Mouse (Mus musculus) spleen, postnatal 36 days (tissue): Measurements from ENCODE around the gene Rxfp2.
A peak's percentile ranks its signal among the peaks of the same experiment; 100 is the strongest.

ENCODE experiments used
- DNase-seq, 2 experiments: peaks; one replicate each; pipeline ENCODE4 v3.0.0; 2022; ENCODE audit warnings: low spot score in 2 of 2, mixed read lengths in 1 of 2

Rxfp2 gene

GRCm38 (mm10) chr5:150044533-150044932 is 26.1 kb downstream of the Rxfp2 start:
- no peak for DNase-seq

- no peak for DNase-seq
Observed at GRCm38 (mm10) chr5:150046438-150046837, 28.0 kb downstream of the Rxfp2 start.

DNA sequence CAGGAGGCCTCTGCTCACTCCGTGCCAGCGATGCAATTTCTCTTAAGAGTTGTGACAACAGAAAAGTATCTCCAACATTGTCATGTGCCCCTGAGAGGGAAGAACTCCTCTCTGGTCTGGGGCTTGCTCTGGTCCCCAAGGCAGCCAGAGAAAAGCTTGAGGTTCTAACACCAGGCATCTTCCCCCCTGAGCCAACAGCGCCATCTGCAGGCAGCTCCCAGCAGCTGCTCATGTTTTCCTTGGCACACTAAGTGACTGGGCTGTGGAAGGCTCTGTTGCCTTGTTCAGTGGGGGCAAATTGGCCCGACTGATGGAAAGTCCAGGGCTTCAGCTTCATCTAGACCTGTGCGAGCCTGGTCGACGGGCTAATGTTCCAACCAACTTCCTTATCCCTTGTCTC is 31.5 kb downstream of the Rxfp2 start:
- DNase-seq, result no peak

DNA sequence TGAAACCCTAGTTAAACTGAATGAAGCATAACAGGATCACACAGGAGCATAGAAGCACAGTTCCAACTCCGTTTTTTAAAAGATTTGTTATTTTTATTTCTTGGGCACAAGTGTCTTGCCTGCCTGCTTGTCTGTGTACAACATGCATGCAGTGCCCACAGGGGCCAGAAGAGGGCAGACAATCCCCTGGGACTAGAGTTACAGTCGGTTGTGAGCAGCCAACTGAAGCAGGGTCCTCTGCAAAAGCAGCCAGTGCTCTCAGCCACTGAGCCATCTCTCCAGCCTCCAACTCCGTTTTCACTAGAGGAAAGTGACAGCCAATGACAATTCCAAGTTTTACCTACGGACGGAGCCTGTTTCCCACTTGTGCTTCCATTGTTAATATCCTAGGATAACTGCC is 33.4 kb downstream of the Rxfp2 start:
- no peak for DNase-seq

GRCm38 (mm10) chr5:150053294-150053693 is 34.8 kb downstream of the Rxfp2 start:
- no peak for DNase-seq

- no peak for DNase-seq
Observed at GRCm38 (mm10) chr5:150053956-150054355, 35.5 kb downstream of the Rxfp2 start.

GRCm38 (mm10) chr5:150055322-150055721 is 36.8 kb downstream of the Rxfp2 start:
- no peak for DNase-seq

- DNase-seq, result no peak
Observed at GRCm38 (mm10) chr5:150056056-150056455, 37.6 kb downstream of the Rxfp2 start.

- no peak for DNase-seq
Observed at GRCm38 (mm10) chr5:150058845-150059244, 40.4 kb downstream of the Rxfp2 start.

- DNase-seq, result no peak
Observed at GRCm38 (mm10) chr5:150059466-150059865, 41.0 kb downstream of the Rxfp2 start.

DNA sequence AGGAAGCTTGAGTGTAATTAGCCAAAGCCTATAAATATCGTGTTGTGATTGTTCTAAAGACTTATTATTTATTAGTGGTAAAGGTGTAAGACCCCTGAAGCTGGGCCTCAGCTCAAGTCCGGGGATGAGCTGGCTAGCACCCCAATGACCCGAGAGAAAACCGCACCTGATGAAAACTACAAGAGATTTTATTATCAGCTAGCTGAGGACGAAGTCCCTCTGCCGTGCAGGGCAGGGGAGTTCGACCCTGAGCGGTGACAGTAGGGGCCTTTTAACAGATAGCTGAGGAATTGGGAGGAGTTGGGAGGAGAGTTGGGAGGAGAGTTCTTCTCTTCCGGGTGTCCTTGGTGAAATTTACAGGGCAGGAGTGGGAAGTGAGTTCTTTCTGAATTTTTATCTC is 42.6 kb downstream of the Rxfp2 start:
- no peak for DNase-seq

GRCm38 (mm10) chr5:150064286-150064685 is 45.8 kb downstream of the Rxfp2 start:
- no peak for DNase-seq

DNA sequence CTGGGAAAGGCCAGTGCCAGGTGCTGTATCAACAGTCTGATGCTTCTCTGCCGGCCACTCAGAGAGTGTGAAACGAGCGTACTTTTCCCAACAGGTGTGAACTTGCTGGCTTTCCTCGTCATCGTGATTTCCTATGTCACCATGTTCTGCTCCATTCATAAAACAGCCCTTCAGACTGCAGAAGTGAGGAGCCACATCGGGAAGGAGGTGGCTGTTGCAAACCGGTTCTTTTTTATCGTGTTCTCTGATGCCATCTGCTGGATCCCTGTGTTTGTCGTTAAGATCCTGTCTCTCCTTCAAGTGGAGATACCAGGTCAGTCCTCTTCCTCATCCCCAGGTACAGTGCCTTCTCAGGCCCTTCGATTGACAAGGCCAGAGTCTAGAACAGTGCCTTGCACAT is 51.6 kb downstream of the Rxfp2 start:
- DNase-seq, result no peak

- no peak for DNase-seq
Observed at GRCm38 (mm10) chr5:150071738-150072137, 53.3 kb downstream of the Rxfp2 start.

DNA sequence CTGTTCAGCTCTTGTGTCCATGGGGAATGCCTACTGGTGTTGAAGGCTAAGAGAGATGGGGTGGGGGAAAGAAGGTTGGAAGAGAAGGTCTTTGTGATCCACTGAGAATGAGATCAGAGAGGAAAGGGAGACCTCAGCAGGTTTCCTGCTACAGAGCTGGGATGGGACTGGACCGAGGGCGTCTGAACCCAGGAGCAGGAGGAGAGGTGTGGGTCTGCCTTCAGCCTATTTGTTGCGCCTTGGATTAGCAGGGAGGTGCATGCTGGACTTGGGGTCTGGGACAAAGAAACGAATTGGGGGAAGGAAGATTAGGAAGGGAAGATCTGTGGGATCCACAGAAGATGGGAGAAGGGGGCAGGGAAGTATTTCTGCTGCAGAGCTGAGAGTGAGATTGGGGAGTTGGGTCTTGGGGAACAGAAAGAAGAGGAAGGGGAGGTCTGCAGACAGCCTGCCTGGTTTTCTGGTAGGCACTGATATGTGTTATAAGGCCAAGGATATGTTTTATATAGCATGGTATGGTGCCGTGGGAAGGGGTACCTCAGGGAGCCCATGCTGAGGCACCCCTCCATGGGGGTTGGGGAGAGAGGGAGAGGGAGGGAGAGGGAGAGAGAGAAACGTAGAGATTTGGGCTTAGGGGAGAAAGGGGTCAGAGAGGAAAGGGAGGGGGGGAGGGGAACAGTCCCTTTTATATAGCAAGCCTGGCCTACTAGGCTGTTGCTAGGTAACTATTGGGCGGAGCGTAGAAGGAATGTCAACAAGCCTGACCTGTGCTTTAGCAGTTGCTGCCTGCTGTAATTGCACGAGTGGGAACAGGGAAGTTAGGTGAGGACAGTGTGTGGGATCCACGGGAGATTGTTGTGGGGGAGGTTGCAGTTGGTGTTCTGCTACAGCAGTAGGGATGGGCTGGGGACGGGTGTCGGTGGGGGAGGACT is 61.7 kb downstream of the Rxfp2 start:
- DNase-seq, result no peak

- DNase-seq, result no peak
Observed at GRCm38 (mm10) chr5:150082696-150083095, 64.2 kb downstream of the Rxfp2 start.

DNA sequence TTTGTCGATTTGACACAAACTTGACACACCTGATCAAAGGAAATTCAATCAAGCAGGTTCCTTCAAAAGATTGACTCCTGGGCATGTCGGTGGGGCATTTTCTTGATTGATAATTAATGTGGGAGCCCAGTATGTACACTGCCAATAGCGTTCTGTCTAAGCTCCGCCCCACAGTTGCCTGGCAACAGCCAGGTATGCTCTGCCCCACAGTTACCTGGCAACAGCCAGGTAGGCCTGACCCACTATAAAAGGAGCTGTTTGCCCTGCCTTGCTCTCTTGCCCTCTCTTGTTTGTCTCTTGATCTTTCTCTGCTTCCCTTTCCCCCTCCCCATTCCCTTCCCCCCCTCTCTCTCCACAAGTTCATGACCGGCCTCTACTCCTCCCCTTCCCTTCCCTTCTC is 64.7 kb downstream of the Rxfp2 start:
- no peak for DNase-seq

DNA sequence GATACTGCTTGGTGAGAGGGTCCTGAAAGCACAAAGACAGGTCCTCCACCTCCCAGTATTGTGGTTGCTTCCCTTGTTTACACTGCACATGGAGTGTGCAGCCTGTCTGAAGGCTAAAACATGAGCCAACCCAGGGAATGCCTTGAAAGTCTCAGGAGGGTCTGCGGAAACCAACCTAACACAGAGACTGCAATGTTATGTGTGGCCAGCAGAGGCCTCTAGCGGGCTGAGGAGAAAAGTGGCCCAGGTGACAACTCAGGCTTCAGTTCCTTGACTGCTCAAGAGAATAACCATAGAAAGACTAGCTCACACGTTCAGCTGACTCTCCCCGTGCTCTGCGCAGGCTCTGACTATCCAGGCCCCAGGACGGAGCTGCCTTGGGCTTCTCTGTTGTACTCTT is 79.1 kb downstream of the Rxfp2 start:
- DNase-seq, result peak; percentile 35 to 38

- no peak for DNase-seq
Observed at GRCm38 (mm10) chr5:150098754-150099153, 80.3 kb downstream of the Rxfp2 start.

- no peak for DNase-seq
Observed at GRCm38 (mm10) chr5:150101789-150102188, 83.3 kb downstream of the Rxfp2 start.

DNA sequence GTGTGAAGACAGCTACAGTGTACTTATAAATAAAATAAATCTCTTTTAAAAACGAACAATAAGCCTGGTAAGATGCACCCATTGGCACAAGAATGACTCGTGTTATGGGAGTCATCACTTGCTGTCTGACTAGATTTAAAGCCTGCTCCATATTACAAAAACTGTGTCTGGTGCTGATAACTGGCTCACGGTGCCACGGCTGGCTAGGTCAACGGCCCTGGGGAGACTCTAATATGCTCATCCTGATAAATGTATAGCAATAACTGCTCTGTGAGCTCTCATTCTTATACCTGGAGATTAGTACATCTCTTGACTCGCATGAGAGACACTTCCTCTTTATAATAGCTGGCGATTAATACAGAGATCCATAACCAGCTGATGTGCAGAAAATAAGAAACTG is 87.9 kb downstream of the Rxfp2 start:
- no peak for DNase-seq

DNA sequence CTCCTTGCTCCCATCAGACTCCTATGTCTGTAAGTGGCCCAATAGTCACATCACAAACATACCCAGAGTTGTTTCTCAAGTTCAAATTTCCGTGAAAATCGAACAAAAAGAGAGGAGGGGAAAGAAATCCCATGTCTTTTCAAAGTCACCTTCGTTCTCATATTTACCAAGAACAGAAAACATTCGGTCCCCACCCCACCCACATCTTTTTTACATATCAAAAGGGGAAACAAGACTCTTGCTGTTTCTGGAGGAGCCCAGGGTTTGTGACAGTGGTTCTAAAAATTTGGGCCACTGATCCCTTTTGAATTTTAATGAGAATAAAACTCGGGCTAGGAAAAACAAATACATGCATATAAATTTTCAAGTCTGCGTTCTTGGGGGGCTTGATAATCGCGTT is 92.8 kb downstream of the Rxfp2 start:
- no peak for DNase-seq

GRCm38 (mm10) chr5:150114007-150114406 is 95.5 kb downstream of the Rxfp2 start:
- DNase-seq, result peak; percentile 13 to 35

DNA sequence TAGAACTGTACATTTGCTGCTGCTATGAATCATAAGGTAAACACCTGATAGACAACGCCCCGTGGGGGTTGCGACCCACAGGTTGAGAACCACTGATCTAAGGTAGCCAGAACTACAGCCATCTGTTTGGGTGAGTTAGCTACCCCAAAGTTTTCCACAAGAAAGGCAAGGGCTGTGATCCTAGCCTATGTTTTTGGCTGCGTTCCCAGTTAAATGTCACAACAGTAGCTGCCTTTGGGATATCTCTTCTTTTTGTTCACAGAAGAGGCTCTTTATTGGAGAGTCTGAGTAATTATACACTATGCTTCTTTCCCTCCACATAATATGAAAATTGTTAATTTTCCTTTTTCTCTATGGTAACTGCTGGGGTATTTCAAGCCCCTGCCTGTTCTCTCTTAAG is 96.3 kb downstream of the Rxfp2 start:
- DNase-seq, result no peak
